Comparison of ENCODE assay signal across 7 mouse cellular contexts in the genomic region with DNA sequence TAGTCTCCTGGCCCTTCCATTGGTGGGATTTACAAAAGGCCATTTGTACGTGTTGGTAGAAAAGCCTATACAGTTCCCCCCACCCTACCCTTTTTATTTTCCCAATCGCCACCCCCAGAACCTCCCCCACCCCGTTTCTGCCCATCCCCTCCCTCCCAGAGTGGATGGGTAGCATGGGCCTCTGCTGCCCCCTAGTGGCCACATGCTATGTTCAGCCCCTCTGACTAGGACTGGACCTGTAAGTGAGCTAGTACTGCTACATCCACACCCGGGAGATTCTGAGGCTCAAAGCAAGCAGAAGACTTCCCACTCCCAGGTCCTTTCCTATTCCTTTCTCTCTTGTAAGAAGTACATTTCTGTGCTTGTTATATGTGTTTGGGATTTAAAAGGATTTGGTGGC. TPM values are rescaled to one million over a fixed set of nuclear protein-coding genes. Genes with fewer than 3 reads are reported as not detected.
A peak's percentile ranks its signal among the peaks of the same experiment; 100 is the strongest.
DNase-seq lines count a peak whose midpoint lies in the region; TF ChIP-seq lines count a peak whose summit lies in the region.

No protein-coding gene starts in this region.

- no peak overlapping the region for H3K27ac ChIP-seq in CH12.LX (ENCODE audit: insufficient read depth, low read depth)

- peak overlapping the region; percentile 6; the same call in 1 of the 2 replicates for H3K4me2 ChIP-seq in CH12.LX (ENCODE audit: insufficient read depth, low read depth, poor library complexity, severe bottlenecking)

- H3K9ac ChIP-seq in CH12.LX (ENCODE audit: insufficient read depth, low read depth) = no peak overlapping the region

- peaks cover 8 to 10% of the 10 kb centered on the region in 2 experiments for H3K4me1 ChIP-seq in CH12.LX (ENCODE audit: control insufficient read depth in 1 of 2, insufficient read depth in 2 of 2)

- no peaks in the 10 kb centered on the region for H3K79me2 ChIP-seq in CH12.LX (replicated peaks; ENCODE audit: control insufficient read depth, extremely low read depth, insufficient read depth, poor library complexity, severe bottlenecking)

- TF ChIP-seq CTCF in CH12.LX (conservative IDR thresholded peaks at IDR 0.05 in 1 of 2, IDR thresholded peaks at IDR 0.05 in 1 of 2; ENCODE audit: low read depth in 2 of 2, low read length in 2 of 2) = peak; percentile 37 to 83; a peak in 3 of 4 replicates

- DNase-seq in CH12.LX (ENCODE audit: extremely low read depth) (peak; percentile 72), adipocyte (ENCODE audit: low spot score) (peak; percentile 81)
- DNase-seq in embryo, embryonic 10.5 days (ENCODE audit: low spot score) = peak; percentile 83
- DNase-seq in heart, adult 8-10 months (ENCODE audit: low spot score) = peak; percentile 44
- DNase-seq in large intestine, adult 2 months (ENCODE audit: low read depth, low spot score) = peak; percentile 16
- peak; percentile 46 for DNase-seq in lung, postnatal 25 days (ENCODE audit: low spot score)
- DNase-seq in right cerebral cortex, postnatal 36 days (ENCODE audit: low spot score in 2 of 2) = peak; percentile 59 to 61

- WGBS in large intestine, adult 2 months = 3% methylated on average over 4 of the region's 4 CpGs

- in situ Hi-C loops in CH12.LX (cut with MboI; ENCODE audit: low pct_ligation_motif_present, low pct_unique_long_range_greater_than_20kb, low sequenced_read_pairs) = no loop called here

- TF ChIP-seq POLR2A in CH12.LX (IDR thresholded peaks at IDR 0.05; ENCODE audit: low read depth, low read length) = no peak

- no peak overlapping the region for H3K4me3 ChIP-seq in CH12.LX (replicated peaks in 1 of 3; ENCODE audit: low read depth in 2 of 3, low read length in 2 of 3, poor library complexity in 1 of 3)

- TF ChIP-seq EP300 in CH12.LX (IDR thresholded peaks at IDR 0.05; ENCODE audit: low read length) = no peak

- H3K9me3 ChIP-seq in CH12.LX (replicated peaks; ENCODE audit: low read length) = no peaks in the 10 kb centered on the region

- peak; percentile 74 for TF ChIP-seq RAD21 in CH12.LX (IDR thresholded peaks at IDR 0.05; ENCODE audit: low read depth, low read length)

- dilution Hi-C loops in CH12.LX (cut with MboI; ENCODE audit: extremely low pct_ligation_motif_present, extremely low pct_unique_long_range_greater_than_20kb, low sequenced_read_pairs) = no loop called here

- peaks cover 84% of the 10 kb centered on the region for H3K27me3 ChIP-seq in CH12.LX (replicated peaks)

- H3K36me3 ChIP-seq in CH12.LX (replicated peaks in 1 of 2; ENCODE audit: control insufficient read depth in 1 of 2, insufficient read depth in 1 of 2, low read length in 1 of 2) = no peaks in the 10 kb centered on the region

TF ChIP-seq in CH12.LX, 34 proteins besides CTCF, POLR2A, EP300 and RAD21:
- TF ChIP-seq TCF12 (IDR thresholded peaks at IDR 0.05; ENCODE audit: low read depth, low read length) (0 out of 2 replicates have a peak, but pooled peaks have one; percentile 18), MAZ (IDR thresholded peaks at IDR 0.05; ENCODE audit: low read depth, low read length) (peak; percentile 79), CHD2 (IDR thresholded peaks at IDR 0.05; ENCODE audit: low read length) (peak; percentile 24; the same call in 1 of the 2 replicates), PAX5 (IDR thresholded peaks at IDR 0.05; ENCODE audit: low read length) (no peak), ZC3H11A (IDR thresholded peaks at IDR 0.05; ENCODE audit: low read depth, low read length) (0 out of 2 replicates have a peak, but pooled peaks have one; percentile 16), ELF1 (IDR thresholded peaks at IDR 0.05; ENCODE audit: low read depth, low read length) (no peak), SMC3 (IDR thresholded peaks at IDR 0.05; ENCODE audit: low read depth, low read length) (peak; percentile 69), CHD1 (IDR thresholded peaks at IDR 0.05; ENCODE audit: low read depth, low read length) (no peak), NELFE (IDR thresholded peaks at IDR 0.05; ENCODE audit: low read depth, low read length) (0 out of 2 replicates have a peak, but pooled peaks have one; percentile 19), IRF4 (IDR thresholded peaks at IDR 0.05; ENCODE audit: low read depth, low read length) (peak; percentile 48; the same call in 1 of the 2 replicates), JUN (IDR thresholded peaks at IDR 0.05; ENCODE audit: insufficient read depth, low read depth, low read length) (no peak), RCOR1 (conservative IDR thresholded peaks at IDR 0.05; ENCODE audit: low read depth, low read length) (no peak)

RNA-seq across cellular contexts. Expression of a gene that starts 32.6 kb away (rescaled TPM):
- total RNA-seq in CH12.LX (2012; rRNA removed) = 0.97 and 1.1 TPM in 2 replicates
- total RNA-seq in CH12.LX (2014; rRNA removed) = 1.7 and 2.6 TPM in 2 replicates
- 3.6 and 3.8 TPM in 2 replicates for polyA plus RNA-seq in CH12.LX (2012; ENCODE audit: insufficient read length, low read depth)
- 100 to 1,000 TPM; 312 to 583 (median 421) TPM for total RNA-seq in heart, adult 8-10 months (2022)
- 119 and 133 TPM in 2 replicates for polyA plus RNA-seq in large intestine, adult 2 months (2012; rRNA removed)

RNA-seq across cellular contexts. Expression of a gene that starts 48.5 kb away (rescaled TPM):
- total RNA-seq in CH12.LX (2012; rRNA removed) (not detected in 2 replicates), CH12.LX (2014; rRNA removed) (not detected in 2 replicates)
- polyA plus RNA-seq in CH12.LX (2012; ENCODE audit: insufficient read length, low read depth) = not detected in 2 replicates
- total RNA-seq in heart, adult 8-10 months (2022) = not detected
- 0.15 and 0.17 TPM in 2 replicates for polyA plus RNA-seq in large intestine, adult 2 months (2012; rRNA removed)

Comparison
In these comparisons a context has a peak if more than half of its experiments do, and no peak if none do; other contexts are left out.
1. DNase-seq: peak in every context shown above with its lines; median percentile 83 in embryo, embryonic 10.5 days; 81 in adipocyte; 72 in CH12.LX; 60 in right cerebral cortex, postnatal 36 days; 46 in lung, postnatal 25 days; 44 in heart, adult 8-10 months; 16 in large intestine, adult 2 months.
2. RNA of a gene that starts 32.6 kb away (total RNA-seq): 312 to 583 TPM in heart, adult 8-10 months; 0.97 to 2.6 TPM in CH12.LX; every median in the first group is over 10 times any median in the second.